Mouse (Mus musculus): ENCODE data around the gene Hist2h2aa2.

- no peak for TF ChIP-seq GATA1 (IDR thresholded peaks at IDR 0.05; ENCODE audit: borderline replicate concordance, low read length)
- TF ChIP-seq FLI1 (IDR thresholded peaks at IDR 0.05; ENCODE audit: low read length), result no peak
These were observed 17.1 kb upstream of the Hist2h2aa2 start for GRCm38 (mm10) chr3:96257190-96257589.
